Comparison of ENCODE assay signal across 8 mouse cellular contexts in genomic region chr11:79527015-79527738, GRCm38 (mm10). TPM values are rescaled to one million over a fixed set of nuclear protein-coding genes. Genes with fewer than 3 reads are reported as not detected.
A peak's percentile ranks its signal among the peaks of the same experiment; 100 is the strongest.
DNase-seq lines count a peak whose midpoint lies in the region; ATAC-seq and TF ChIP-seq lines count a peak whose summit lies in the region.

No protein-coding gene starts in this region.

- H3K36me3 ChIP-seq in liver, adult 2 months (ENCODE audit: control insufficient read depth, insufficient read depth, low read length): peaks cover 2% of the 10 kb centered on the region; the same call in 1 of the 2 replicates
- H3K36me3 ChIP-seq in hindbrain, embryonic 11.5 days (ENCODE audit: control insufficient read depth, insufficient read depth, low read length): no peaks in the 10 kb centered on the region

- TF ChIP-seq POLR2A in liver, adult 2 months (IDR thresholded peaks at IDR 0.05; ENCODE audit: extremely low read depth, insufficient read depth, low read length): no peak

- no peak overlapping the region for H3K4me2 ChIP-seq in hindbrain, embryonic 11.5 days (replicated peaks; ENCODE audit: low read depth, low read length)

- no peaks in the 10 kb centered on the region for H3K79me2 ChIP-seq in liver, adult 2 months (ENCODE audit: control insufficient read depth, insufficient read depth, low read length)

- peak; percentile 25 for ATAC-seq in monocyte, adult 5-6 weeks (replicated peaks; ENCODE audit: insufficient number of reproducible peaks, low FRiP score, low TSS enrichment, poor library complexity, severe bottlenecking)
- ATAC-seq in hindbrain, embryonic 11.5 days (ENCODE audit: low FRiP score): no peak
- no peak for ATAC-seq in inflammation-experienced regulatory T-cells, adult 6 months

- H3K4me1 ChIP-seq in liver, adult 2 months (ENCODE audit: control insufficient read depth, insufficient read depth, low read length): no peaks in the 10 kb centered on the region
- H3K4me1 ChIP-seq in brown adipose tissue, adult 24 weeks (ENCODE audit: control insufficient read depth, insufficient read depth, insufficient read length, low read length): no peaks in the 10 kb centered on the region
- no peaks in the 10 kb centered on the region for H3K4me1 ChIP-seq in hindbrain, embryonic 11.5 days (replicated peaks; ENCODE audit: control insufficient read depth, insufficient read depth, low read length)

- H3K27ac ChIP-seq in liver, adult 2 months (replicated peaks; ENCODE audit: insufficient read depth, low read depth, low read length): peak overlapping the region; percentile 45; the same call in 1 of the 2 replicates
- H3K27ac ChIP-seq in brown adipose tissue, adult 24 weeks (replicated peaks; ENCODE audit: low read depth, low read length): peak overlapping the region; percentile 67
- H3K27ac ChIP-seq in hindbrain, embryonic 11.5 days (ENCODE audit: low read depth, low read length): no peak overlapping the region

- WGBS in liver, adult 2 months: 46% methylated on average over 15 of the region's 15 CpGs
- 86% methylated on average over 15 of the region's 15 CpGs for WGBS in hindbrain, embryonic 11.5 days

- H3K4me3 ChIP-seq in liver, adult 2 months (ENCODE audit: insufficient read depth, low read depth, low read length): no peak overlapping the region
- no peak overlapping the region for H3K4me3 ChIP-seq in brown adipose tissue, adult 24 weeks (ENCODE audit: insufficient read depth, low read depth, low read length)
- no peak overlapping the region for H3K4me3 ChIP-seq in hindbrain, embryonic 11.5 days (ENCODE audit: low read depth, low read length)

- peak; percentile 45 for DNase-seq in liver, adult 2 months (ENCODE audit: extremely low read depth, low read depth, low spot score)
- DNase-seq in liver: no peak
- DNase-seq in heart, postnatal 4 days: peak; percentile 32
- no peak for DNase-seq in testis, postnatal 10 days (ENCODE audit: low spot score)
- no peak for DNase-seq in hindbrain, embryonic 11.5 days (ENCODE audit: low spot score)

- no peak for TF ChIP-seq CTCF in liver, adult 2 months (IDR thresholded peaks at IDR 0.05; ENCODE audit: low read depth, low read length)

- no peaks in the 10 kb centered on the region for H3K27me3 ChIP-seq in liver, adult 2 months (ENCODE audit: control insufficient read depth, insufficient read depth, low read length)
- H3K27me3 ChIP-seq in hindbrain, embryonic 11.5 days (ENCODE audit: control insufficient read depth, insufficient read depth, low read length): no peaks in the 10 kb centered on the region

- no peaks in the 10 kb centered on the region for H3K9me3 ChIP-seq in hindbrain, embryonic 11.5 days (ENCODE audit: control insufficient read depth, low read length)

- H3K9ac ChIP-seq in liver, adult 2 months (ENCODE audit: low read depth, low read length): no peak overlapping the region
- no peak overlapping the region for H3K9ac ChIP-seq in hindbrain, embryonic 11.5 days (ENCODE audit: low read depth, low read length)

RNA-seq across cellular contexts. Expression of gene Evi2, which starts 3.2 kb away (rescaled TPM):
- 0.13 and 0.18 TPM in 2 replicates for total RNA-seq in liver, adult 2 months (2014; rRNA removed)
- 0.04 and 0.23 TPM in 2 replicates for polyA plus RNA-seq in liver, adult 2 months (2012; rRNA removed)
- not detected in 2 replicates for polyA plus RNA-seq in brown adipose tissue, adult 24 weeks (2012; ENCODE audit: insufficient read depth, insufficient read length, missing spikeins)
- under 1 TPM in 1 of 2 experiments, not detected in 1; 0.10 TPM for total RNA-seq in heart, postnatal 4 days (2021)
- total RNA-seq in monocyte, adult 5-6 weeks (2017): 5.3 to 20.4 TPM (median 14.3 TPM) in 3 replicates
- 0.74 and 2.1 TPM in 2 replicates for polyA plus RNA-seq in hindbrain, embryonic 11.5 days (2014; fragmentation: Nextera tagmentation; extraction: Ambion mirVana)
- polyA plus RNA-seq in inflammation-experienced regulatory T-cells, adult 6 months (2017; shearing (Covaris generic)): 1 to 10 TPM; 7.2 to 8.4 (median 7.2) TPM

RNA-seq across cellular contexts. Expression of gene Evi2a, which starts 3.2 kb away (rescaled TPM):
- 2.1 and 2.6 TPM in 2 replicates for total RNA-seq in liver, adult 2 months (2014; rRNA removed)
- polyA plus RNA-seq in liver, adult 2 months (2012; rRNA removed): 0.72 and 1.5 TPM in 2 replicates
- 4.7 and 6.5 TPM in 2 replicates for polyA plus RNA-seq in brown adipose tissue, adult 24 weeks (2012; ENCODE audit: insufficient read depth, insufficient read length, missing spikeins)
- total RNA-seq in heart, postnatal 4 days (2021): 1 to 10 TPM; 1.1 to 1.3 TPM
- 136 to 257 TPM (median 204 TPM) in 3 replicates for total RNA-seq in monocyte, adult 5-6 weeks (2017)
- polyA plus RNA-seq in hindbrain, embryonic 11.5 days (2014; fragmentation: Nextera tagmentation; extraction: Ambion mirVana): 2.2 and 3.1 TPM in 2 replicates
- 10 to 100 TPM; 63.8 to 92.4 (median 76.7) TPM for polyA plus RNA-seq in inflammation-experienced regulatory T-cells, adult 6 months (2017; shearing (Covaris generic))

RNA-seq across cellular contexts. Expression of gene Evi2b, which starts 3.6 kb away (rescaled TPM):
- 0.54 and 0.65 TPM in 2 replicates for total RNA-seq in liver, adult 2 months (2014; rRNA removed)
- 1.1 and 2.6 TPM in 2 replicates for polyA plus RNA-seq in liver, adult 2 months (2012; rRNA removed)
- 0.79 and 2.5 TPM in 2 replicates for polyA plus RNA-seq in brown adipose tissue, adult 24 weeks (2012; ENCODE audit: insufficient read depth, insufficient read length, missing spikeins)
- under 1 TPM; 0.38 to 0.68 TPM for total RNA-seq in heart, postnatal 4 days (2021)
- 87.8 to 115 TPM (median 89.0 TPM) in 3 replicates for total RNA-seq in monocyte, adult 5-6 weeks (2017)
- 0.20 and 1.1 TPM in 2 replicates for polyA plus RNA-seq in hindbrain, embryonic 11.5 days (2014; fragmentation: Nextera tagmentation; extraction: Ambion mirVana)
- 10 to 100 TPM; 81.8 to 99.4 (median 98.7) TPM for polyA plus RNA-seq in inflammation-experienced regulatory T-cells, adult 6 months (2017; shearing (Covaris generic))

RNA-seq across cellular contexts. Expression of gene Omg, which starts 23.3 kb away (rescaled TPM):
- total RNA-seq in liver, adult 2 months (2014; rRNA removed): not detected in 2 replicates
- not detected in 2 replicates for polyA plus RNA-seq in liver, adult 2 months (2012; rRNA removed)
- polyA plus RNA-seq in brown adipose tissue, adult 24 weeks (2012; ENCODE audit: insufficient read depth, insufficient read length, missing spikeins): not detected in 2 replicates
- total RNA-seq in heart, postnatal 4 days (2021): not detected
- total RNA-seq in monocyte, adult 5-6 weeks (2017): 0.68 to 0.96 TPM (median 0.86 TPM) in 3 replicates
- polyA plus RNA-seq in hindbrain, embryonic 11.5 days (2014; fragmentation: Nextera tagmentation; extraction: Ambion mirVana): 0.32 and 0.73 TPM in 2 replicates
- under 1 TPM; 0.20 to 0.75 (median 0.31) TPM for polyA plus RNA-seq in inflammation-experienced regulatory T-cells, adult 6 months (2017; shearing (Covaris generic))

Comparison
In these comparisons a context has a peak if more than half of its experiments do, and no peak if none do; other contexts are left out.
1. DNase-seq: peak in liver, adult 2 months (single experiment) and heart, postnatal 4 days (single experiment); none in liver (single experiment), testis, postnatal 10 days (single experiment) and hindbrain, embryonic 11.5 days (single experiment).
2. RNA of gene Evi2b, which starts 3.6 kb away (polyA plus RNA-seq): 81.8 to 99.4 TPM in inflammation-experienced regulatory T-cells, adult 6 months; 1.1 to 2.6 TPM in liver, adult 2 months, 0.79 to 2.5 TPM in brown adipose tissue, adult 24 weeks and 0.20 to 1.1 TPM in hindbrain, embryonic 11.5 days; every median in the first group is over 10 times any median in the second.